Mouse (Mus musculus): ENCODE results near the gene Dusp1. TPM values are rescaled to one million over a fixed set of nuclear protein-coding genes. Genes with fewer than 3 reads are reported as not detected.

Dusp1 gene
- total and polyA plus RNA-seq, 3 experiments, result 3.5 to 9.9 (median 5.6) TPM

- Histone ChIP-seq H3K4me2 (ENCODE audit: insufficient read depth, low read depth, poor library complexity, severe bottlenecking) (no peak overlapping the region), H3K36me3 (replicated peaks in 1 of 2; ENCODE audit: control insufficient read depth in 1 of 2, insufficient read depth in 1 of 2, low read length in 1 of 2) (no peaks in the 10 kb centered on the region), H3K27ac (ENCODE audit: insufficient read depth, low read depth) (no peak overlapping the region), H3K9me3 (replicated peaks; ENCODE audit: low read length) (peaks cover 42% of the 10 kb centered on the region), H3K4me1 (ENCODE audit: control insufficient read depth in 1 of 2, insufficient read depth in 2 of 2) (peaks cover 0 to 9% of the 10 kb centered on the region in 2 experiments; a peak in 2 of 4 replicates), H3K4me3 (replicated peaks in 1 of 3; ENCODE audit: low read depth in 2 of 3, low read length in 2 of 3, poor library complexity in 1 of 3) (no peak overlapping the region), H3K79me2 (replicated peaks; ENCODE audit: control insufficient read depth, extremely low read depth, insufficient read depth, poor library complexity, severe bottlenecking) (no peaks in the 10 kb centered on the region), H3K9ac (ENCODE audit: insufficient read depth, low read depth) (no peak overlapping the region), H3K27me3 (replicated peaks) (peaks cover 1% of the 10 kb centered on the region)
- dilution Hi-C loops (cut with MboI; ENCODE audit: extremely low pct_ligation_motif_present, extremely low pct_unique_long_range_greater_than_20kb, low sequenced_read_pairs) (no loop called here), in situ Hi-C loops (cut with MboI; ENCODE audit: low pct_ligation_motif_present, low pct_unique_long_range_greater_than_20kb, low sequenced_read_pairs) (no loop called here)
- DNase-seq (ENCODE audit: extremely low read depth), result no peak
- TF ChIP-seq JUN (IDR thresholded peaks at IDR 0.05; ENCODE audit: insufficient read depth, low read depth, low read length) (no peak), RAD21 (IDR thresholded peaks at IDR 0.05; ENCODE audit: low read depth, low read length) (no peak), POLR2A (IDR thresholded peaks at IDR 0.05; ENCODE audit: low read depth, low read length) (no peak), NELFE (IDR thresholded peaks at IDR 0.05; ENCODE audit: low read depth, low read length) (no peak), ZC3H11A (IDR thresholded peaks at IDR 0.05; ENCODE audit: low read depth, low read length) (no peak), SIN3A (IDR thresholded peaks at IDR 0.05; ENCODE audit: low read length) (no peak), KAT2A (IDR thresholded peaks at IDR 0.05; ENCODE audit: insufficient replicate concordance, low read length) (no peak), MAX (IDR thresholded peaks at IDR 0.05; ENCODE audit: low read length) (no peak), ETS1 (conservative IDR thresholded peaks at IDR 0.05; ENCODE audit: low read depth, low read length) (no peak), MXI1 (IDR thresholded peaks at IDR 0.05; ENCODE audit: low read depth, low read length) (no peak), ZMIZ1 (IDR thresholded peaks at IDR 0.05; ENCODE audit: low read depth, low read length) (no peak)
Measured at GRCm38 (mm10) chr17:26494642-26495468, 67.1 kb downstream of the Dusp1 start.

DNA sequence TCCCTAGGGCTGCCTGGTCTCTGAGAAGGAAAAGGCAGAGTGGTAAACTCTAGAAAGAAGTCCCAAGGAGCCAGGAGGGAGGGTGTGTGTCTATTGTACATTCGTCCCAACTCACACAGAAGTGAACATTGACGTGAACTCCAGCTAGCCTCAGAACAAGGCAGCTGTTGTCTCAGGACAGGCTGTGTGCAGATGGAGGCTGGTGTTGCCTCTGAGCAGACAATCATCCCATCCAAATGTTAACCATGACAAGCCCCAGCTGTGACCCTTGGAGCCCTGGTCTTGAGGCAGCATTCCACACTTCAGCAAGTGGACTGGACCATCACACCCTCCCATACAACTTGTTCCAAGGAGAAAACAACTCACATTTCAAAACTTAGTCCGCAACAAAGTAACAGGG is 69.7 kb downstream of the Dusp1 start:
- Histone ChIP-seq H3K9ac (ENCODE audit: insufficient read depth, low read depth) (no peak overlapping the region), H3K4me1 (ENCODE audit: control insufficient read depth in 1 of 2, insufficient read depth in 2 of 2) (peaks cover 0 to 3% of the 10 kb centered on the region in 2 experiments; a peak in 2 of 4 replicates), H3K4me2 (ENCODE audit: insufficient read depth, low read depth, poor library complexity, severe bottlenecking) (no peak overlapping the region), H3K4me3 (replicated peaks in 1 of 3; ENCODE audit: low read depth in 2 of 3, low read length in 2 of 3, poor library complexity in 1 of 3) (no peak overlapping the region), H3K27ac (ENCODE audit: insufficient read depth, low read depth) (no peak overlapping the region), H3K79me2 (replicated peaks; ENCODE audit: control insufficient read depth, extremely low read depth, insufficient read depth, poor library complexity, severe bottlenecking) (no peaks in the 10 kb centered on the region), H3K9me3 (replicated peaks; ENCODE audit: low read length) (peaks cover 42% of the 10 kb centered on the region), H3K36me3 (replicated peaks in 1 of 2; ENCODE audit: control insufficient read depth in 1 of 2, insufficient read depth in 1 of 2, low read length in 1 of 2) (no peaks in the 10 kb centered on the region), H3K27me3 (replicated peaks) (peaks cover 5% of the 10 kb centered on the region)
- in situ Hi-C loops (cut with MboI; ENCODE audit: low pct_ligation_motif_present, low pct_unique_long_range_greater_than_20kb, low sequenced_read_pairs) (no loop called here), dilution Hi-C loops (cut with MboI; ENCODE audit: extremely low pct_ligation_motif_present, extremely low pct_unique_long_range_greater_than_20kb, low sequenced_read_pairs) (no loop called here)
- TF ChIP-seq PAX5 (IDR thresholded peaks at IDR 0.05; ENCODE audit: low read length), result no peak
- no peak for TF ChIP-seq ZNF384 (IDR thresholded peaks at IDR 0.05; ENCODE audit: low read depth, low read length)
- TF ChIP-seq SIN3A (IDR thresholded peaks at IDR 0.05; ENCODE audit: low read length), result no peak
- no peak for TF ChIP-seq NELFE (IDR thresholded peaks at IDR 0.05; ENCODE audit: low read depth, low read length)
- no peak for TF ChIP-seq POLR2AphosphoS2 (IDR thresholded peaks at IDR 0.05; ENCODE audit: low read depth, low read length)
- DNase-seq (ENCODE audit: extremely low read depth), result no peak
